Mouse (Mus musculus) right cerebral cortex, adult 18-20 months (tissue): ENCODE results near the gene Tmem270.
"Not testable (repeated sequence)": the region's sequence is repeated elsewhere in the genome, so short reads cannot be mapped to it uniquely, and the experiment has no call there.

Source experiments
- DNase-seq: peaks from one replicate; pipeline ENCODE4 v3.0.0; 2022; ENCODE audit warnings: mixed read lengths

Gene Tmem270

GRCm38 (mm10) chr5:134906633-134907032 lies at the start of gene Tmem270:
Tmem270 (minus strand) TSS chr5:134906733.
- no peak for DNase-seq

GRCm38 (mm10) chr5:134955491-134955890 lies 49.0 kb upstream of the Tmem270 start:
- no peak for DNase-seq

DNA sequence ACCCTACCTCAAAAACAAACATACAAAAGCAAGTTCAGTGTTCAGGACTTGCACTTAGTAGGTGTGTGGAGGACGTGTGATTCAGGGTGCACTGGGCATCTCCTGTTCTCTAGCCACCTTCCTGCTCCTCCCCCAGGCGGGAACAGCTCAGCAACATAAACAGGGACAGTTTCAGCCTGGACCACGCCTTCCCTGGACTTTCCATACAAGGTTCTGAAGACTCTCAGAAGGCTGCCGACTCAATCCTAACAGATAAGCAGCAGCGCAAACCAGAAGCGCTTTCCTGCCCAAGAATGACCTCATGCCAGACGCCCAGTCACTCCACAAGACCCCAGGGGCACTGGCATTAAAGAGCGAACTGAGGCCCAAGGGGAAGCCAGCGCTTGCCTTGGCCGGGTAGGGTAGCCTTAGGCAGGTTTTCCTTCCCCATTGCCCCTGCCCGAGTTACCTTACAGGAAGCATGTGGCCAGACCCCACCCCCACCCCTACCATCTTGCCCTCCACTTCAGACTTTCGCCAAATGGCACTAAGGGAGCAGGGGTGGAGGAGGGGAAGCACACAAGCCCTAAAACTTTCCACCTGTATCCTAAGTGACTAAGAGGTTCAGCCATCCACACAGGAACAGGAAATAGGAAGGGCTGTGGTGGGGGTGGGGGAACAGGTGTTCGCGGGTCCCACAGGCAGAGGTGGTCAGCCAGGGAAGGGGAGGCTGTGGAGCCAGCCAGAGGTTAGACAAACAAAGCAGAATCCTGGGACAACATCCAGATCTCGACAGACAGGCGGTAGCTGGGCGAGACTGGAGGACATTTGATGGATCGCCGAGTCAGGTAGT lies 44.7 kb upstream of the Tmem270 start:
- DNase-seq: no peak

- no peak for DNase-seq
Observed at GRCm38 (mm10) chr5:134948085-134948439, 41.5 kb upstream of the Tmem270 start.

GRCm38 (mm10) chr5:134947420-134948084 lies 41.0 kb upstream of the Tmem270 start:
- DNase-seq: no peak

GRCm38 (mm10) chr5:134946857-134947255 lies 40.3 kb upstream of the Tmem270 start, which contains the start of gene Cldn4:
Cldn4 (minus strand) TSS chr5:134946934.
- no peak for DNase-seq

DNA sequence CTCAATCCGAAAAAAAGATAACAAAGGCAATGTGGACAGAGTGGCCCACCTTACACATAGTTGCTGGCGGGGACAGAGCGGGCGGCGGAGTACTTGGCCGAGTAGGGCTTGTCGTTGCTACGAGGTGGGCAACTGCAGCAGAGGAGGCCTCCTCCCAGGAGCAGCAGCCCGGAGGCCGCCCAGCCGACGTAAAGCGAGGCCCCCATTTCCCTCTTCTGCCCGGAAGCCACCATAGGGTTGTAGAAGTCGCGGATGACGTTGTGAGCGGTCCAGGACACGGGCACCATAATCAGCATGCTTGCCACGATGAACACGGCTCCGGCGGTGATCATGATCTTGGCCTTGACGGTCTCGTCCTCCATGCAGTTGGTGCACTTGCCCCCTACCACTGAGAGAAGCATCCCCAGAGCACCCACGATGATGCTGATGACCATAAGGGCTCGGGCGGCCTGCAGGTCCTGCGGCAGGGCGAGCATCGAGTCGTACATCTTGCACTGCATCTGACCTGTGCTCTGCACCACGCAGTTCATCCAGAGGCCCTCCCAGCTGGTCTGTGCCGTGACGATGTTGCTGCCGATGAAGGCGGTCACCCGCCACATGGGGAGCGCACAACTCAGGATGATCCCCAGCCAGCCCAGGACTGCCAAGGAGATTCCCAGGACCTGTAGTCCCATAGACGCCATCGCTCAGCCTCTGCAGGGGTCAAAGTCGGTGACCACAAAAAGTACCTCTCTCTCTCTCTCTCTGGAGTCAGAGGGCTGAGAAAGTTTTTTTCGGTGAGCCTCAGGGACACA lies 39.7 kb upstream of the Tmem270 start:
- DNase-seq: no peak

DNA sequence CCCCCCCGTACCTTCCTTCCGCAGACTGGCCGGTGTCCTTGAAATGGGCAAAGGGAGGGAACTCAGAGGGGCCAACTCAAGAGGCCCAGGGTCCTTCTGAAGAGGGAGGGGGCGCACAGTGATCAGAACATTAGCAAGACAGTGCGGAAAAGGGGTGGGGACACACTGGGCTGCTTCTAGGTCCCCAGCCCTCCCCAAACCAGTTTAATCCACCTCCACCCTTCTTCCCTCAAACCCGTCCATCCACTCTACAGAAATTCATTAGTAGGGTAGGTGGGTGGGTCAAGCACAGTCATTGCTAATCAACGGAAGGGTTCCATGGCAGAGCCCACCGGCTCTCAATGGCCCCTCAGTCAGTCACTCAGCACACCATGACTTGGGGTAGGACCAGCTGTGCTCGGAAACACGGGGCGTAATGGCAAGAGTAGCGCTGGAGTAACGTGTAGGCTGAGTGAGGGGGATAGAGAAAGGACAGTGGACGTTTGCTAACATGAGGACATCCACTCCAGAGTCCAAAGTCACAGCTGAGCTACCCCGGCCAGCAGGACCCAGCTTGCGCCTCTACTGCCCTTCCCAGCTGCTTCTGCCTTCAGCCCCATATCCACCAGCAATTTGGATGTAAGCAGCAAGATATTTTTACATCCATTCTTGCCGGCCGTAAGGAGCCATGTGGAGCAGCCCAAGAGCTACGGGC lies 38.9 kb upstream of the Tmem270 start:
- DNase-seq: no peak

DNA sequence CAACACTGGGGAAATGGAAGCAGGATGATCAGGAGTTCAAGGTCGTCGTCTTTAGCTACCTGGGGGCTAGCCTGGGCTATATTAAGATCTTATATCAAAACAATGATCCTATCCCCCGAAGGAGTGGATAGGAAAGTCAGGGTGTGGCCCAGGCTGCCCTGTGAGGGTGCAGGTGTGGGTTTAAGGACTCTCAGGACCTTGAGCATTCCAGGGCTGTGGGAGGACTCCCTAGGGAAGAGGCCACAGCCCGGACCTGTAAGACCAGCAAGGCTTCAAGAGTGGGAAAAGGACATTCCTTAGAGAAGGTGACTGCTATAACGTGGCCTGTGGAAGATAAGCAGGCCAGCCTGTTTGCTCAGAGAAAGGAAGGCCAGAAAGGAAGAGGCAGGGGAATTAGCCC lies 37.6 kb upstream of the Tmem270 start:
- no peak for DNase-seq

DNA sequence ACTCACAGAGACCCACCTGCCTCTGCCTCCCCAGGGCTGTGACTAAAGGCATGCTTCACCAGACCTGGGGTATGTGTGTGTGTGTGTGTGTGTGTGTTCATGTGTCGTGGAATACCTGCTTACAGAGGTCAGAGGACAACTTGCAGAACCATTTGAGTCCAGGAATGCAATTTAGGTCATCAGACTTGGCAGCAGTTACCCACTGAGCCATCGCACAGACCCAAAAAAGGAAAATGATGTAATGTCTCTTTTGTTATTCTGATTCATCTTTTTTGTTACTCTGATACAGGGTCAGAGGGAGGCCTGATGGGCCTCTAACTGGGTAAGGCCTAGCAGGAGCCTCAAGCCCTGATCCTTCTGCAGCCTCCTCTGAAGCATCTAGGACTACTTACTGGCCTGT lies 36.2 kb upstream of the Tmem270 start:
- no peak for DNase-seq

- no peak for DNase-seq
Observed at GRCm38 (mm10) chr5:134941472-134942209, 35.1 kb upstream of the Tmem270 start.

DNA sequence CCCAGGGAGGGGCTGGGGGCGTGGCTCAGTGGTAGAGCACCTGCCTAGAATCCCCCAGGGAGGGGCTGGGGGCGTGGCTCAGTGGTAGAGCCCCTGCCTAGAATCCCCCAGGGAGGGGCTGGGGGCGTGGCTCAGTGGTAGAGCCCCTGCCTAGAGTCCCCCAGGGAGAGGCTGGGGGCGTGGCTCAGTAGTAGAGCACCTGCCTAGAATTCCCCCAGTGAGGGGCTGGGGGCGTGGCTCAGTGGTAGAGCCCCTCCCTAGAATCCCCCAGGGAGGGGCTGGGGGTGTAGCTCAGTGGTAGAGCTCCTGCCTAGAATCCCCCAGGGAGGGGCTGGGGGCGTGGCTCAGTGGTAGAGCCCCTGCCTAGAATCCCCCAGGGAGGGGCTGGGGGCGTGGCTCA lies 33.0 kb upstream of the Tmem270 start:
- DNase-seq: not testable (repeated sequence)

DNA sequence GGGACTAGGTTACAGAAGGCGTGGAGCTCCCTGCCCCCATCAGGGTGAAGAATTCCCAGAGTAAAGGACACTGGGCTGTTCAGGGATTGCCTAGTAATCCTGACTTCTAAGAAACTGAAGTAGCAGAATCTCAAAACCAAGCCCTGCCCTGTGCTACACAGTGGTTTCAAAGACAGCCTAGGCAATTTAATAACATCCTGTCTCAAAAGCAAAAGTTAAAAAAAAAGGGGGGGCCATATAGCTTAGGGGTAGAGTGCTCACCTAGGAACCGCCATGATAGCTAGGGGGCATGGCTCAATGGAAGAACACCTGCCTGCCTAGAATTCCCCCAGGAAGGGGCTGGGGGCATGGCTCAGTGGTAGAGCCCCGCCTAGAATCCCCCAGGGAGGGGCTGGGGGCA lies 32.5 kb upstream of the Tmem270 start:
- DNase-seq: no peak

DNA sequence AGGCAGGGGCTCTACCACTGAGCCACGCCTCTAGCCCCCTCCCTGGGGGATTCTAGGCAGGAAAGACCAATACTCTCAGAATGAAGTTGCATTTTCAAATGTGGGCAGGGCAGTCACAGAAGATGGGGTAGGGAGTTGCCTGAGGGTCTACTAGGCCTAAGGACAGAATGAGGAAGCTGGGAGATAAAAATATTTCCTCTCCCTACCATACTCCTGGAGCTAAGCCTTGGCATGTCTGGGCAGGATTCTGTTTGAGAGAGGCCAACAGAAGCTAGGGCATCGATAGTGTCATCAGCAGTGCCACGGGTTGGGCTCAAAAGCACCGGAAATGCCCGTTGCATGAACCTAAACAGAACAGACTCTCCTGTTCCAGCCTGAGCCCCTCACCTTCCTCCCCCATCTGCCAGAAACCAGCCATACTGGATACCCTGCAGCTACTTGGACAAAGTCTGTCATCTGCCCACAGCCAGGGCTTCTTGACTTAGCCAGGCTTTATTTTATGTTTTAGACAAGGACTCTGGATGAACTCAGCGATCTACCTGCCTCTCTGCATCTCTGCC lies 30.2 kb upstream of the Tmem270 start:
- DNase-seq: no peak

- DNase-seq: no peak
Observed at GRCm38 (mm10) chr5:134936051-134936450, 29.5 kb upstream of the Tmem270 start.

DNA sequence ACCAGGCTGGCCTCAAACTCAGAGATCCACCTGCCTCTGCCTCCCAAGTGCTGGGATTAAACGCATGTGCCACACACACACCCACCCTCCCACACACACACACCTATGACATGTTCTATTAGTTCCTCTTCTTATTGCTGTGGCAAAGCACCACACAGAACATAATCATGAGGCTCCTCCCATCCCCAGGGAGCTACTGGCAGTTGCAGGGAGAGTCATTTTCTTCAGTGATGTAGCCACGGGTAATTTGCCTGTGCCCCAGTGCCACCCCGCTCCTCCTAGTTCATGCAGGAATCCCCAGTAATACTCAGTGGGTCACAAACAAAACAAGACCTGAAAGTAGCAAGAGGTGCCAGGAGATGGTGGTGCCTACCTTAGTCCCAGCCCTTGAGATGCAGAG lies 28.1 kb upstream of the Tmem270 start:
- DNase-seq: no peak

GRCm38 (mm10) chr5:134933686-134934085 lies 27.2 kb upstream of the Tmem270 start:
- DNase-seq: not testable (repeated sequence)

DNA sequence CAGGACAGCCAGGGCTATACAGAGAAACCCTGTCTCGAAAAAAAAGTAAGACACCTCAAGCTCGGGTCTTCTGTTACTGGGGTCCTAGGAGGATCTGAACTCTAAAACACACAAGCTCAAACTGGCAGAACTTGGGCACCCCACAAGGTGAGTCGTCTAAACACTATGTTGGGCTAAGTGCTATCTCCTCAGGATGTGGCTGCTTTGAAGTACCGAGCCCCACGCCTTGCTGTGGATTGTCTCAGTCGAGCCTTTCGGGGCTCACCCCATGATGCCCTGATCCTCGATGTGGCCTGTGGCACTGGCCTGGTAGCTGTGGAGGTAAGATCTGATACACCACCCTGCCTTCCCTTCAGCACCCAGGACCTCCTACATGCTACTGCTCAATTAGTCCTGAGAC lies 26.7 kb upstream of the Tmem270 start:
- DNase-seq: no peak

- DNase-seq: peak; percentile 35
Observed at GRCm38 (mm10) chr5:134932903-134933276, 26.4 kb upstream of the Tmem270 start.

GRCm38 (mm10) chr5:134932179-134932902 lies 25.8 kb upstream of the Tmem270 start, which contains the start of gene Mettl27:
Mettl27 (plus strand) TSS chr5:134932368.
- peak; percentile 84 for DNase-seq

DNA sequence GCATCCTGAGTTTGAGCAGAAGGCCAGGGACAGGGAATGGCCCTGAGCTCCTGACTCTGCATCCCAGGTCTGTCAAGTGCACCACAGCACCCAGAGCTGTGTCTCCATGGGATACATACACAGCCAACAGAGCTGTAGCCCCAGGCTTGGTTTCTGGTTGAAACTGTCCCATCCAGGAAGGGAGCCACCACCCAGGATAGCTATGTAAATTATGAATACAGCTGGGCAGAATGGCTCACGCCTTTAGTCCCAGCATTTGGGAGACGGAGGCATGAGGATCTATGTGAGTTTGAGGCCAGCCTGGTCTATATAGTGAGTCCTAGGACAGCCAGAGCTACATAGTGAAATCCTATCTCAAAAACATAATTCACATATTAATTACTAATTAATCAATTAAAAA lies 23.5 kb upstream of the Tmem270 start:
- DNase-seq: no peak
